Mouse (Mus musculus) intestine, embryonic 14.5 days (tissue): Measurements from ENCODE around the gene Galnt2. TPM values are rescaled to one million over a fixed set of nuclear protein-coding genes. Genes with fewer than 3 reads are reported as not detected.

ENCODE experiments used
- ATAC-seq: fragments of 200-750 bp; cut with Nextera tagmentation; replicated peaks from 2 replicates; pipeline ENCODE4 v1.8.0; 2017; ENCODE audit warnings: low read depth, moderate number of reproducible peaks, moderate TSS enrichment, moderate library complexity; ENCODE audit not compliant: low FRiP score, low TSS enrichment
- DNase-seq: peaks from one replicate; pipeline ENCODE4 v3.0.0-alpha.2; 2018; ENCODE audit warnings: low spot score
- H3K27ac ChIP-seq: fragments of 300-500 bp; sonication (generic); 2 replicates; pipeline ENCODE4 v1.5.1; 2014; ENCODE audit warnings: low read depth, mild to moderate bottlenecking, control low read depth
- H3K27me3 ChIP-seq: fragments of 300-500 bp; sonication (generic); replicated peaks from 2 replicates; pipeline ENCODE4 v1.6.1; 2014; ENCODE audit warnings: low read length, control low read depth; ENCODE audit not compliant: control insufficient read depth, insufficient read depth
- H3K36me3 ChIP-seq: fragments of 300-500 bp; sonication (generic); 2 replicates; pipeline ENCODE4 v1.6.1; 2014; ENCODE audit warnings: low read length, control low read depth; ENCODE audit not compliant: control insufficient read depth, insufficient read depth
- H3K4me1 ChIP-seq: fragments of 300-500 bp; sonication (generic); replicated peaks from 2 replicates; pipeline ENCODE4 v1.6.1; 2014; ENCODE audit warnings: low read length, control low read depth, mixed read lengths; ENCODE audit not compliant: control insufficient read depth, insufficient read depth
- H3K4me2 ChIP-seq: fragments of 300-500 bp; sonication (generic); 2 replicates; pipeline ENCODE4 v1.6.1; 2014; ENCODE audit warnings: low read length
- H3K4me3 ChIP-seq: fragments of 300-500 bp; sonication (generic); 2 replicates; pipeline ENCODE4 v1.5.1; 2014; ENCODE audit warnings: low read depth, low read length, control low read depth, mixed read lengths
- H3K9ac ChIP-seq: fragments of 300-500 bp; sonication (generic); 2 replicates; pipeline ENCODE4 v1.6.1; 2014; ENCODE audit warnings: mild to moderate bottlenecking, low read length
- H3K9me3 ChIP-seq: fragments of 300-500 bp; sonication (generic); 2 replicates; pipeline ENCODE4 v1.6.1; 2016; ENCODE audit warnings: low read length, control low read depth; ENCODE audit not compliant: control insufficient read depth
- WGBS: fragments of 180-500 bp; shearing (Covaris S2); extraction: QIAGEN DNeasy Blood & Tissue Kit; methylation state at CpG from one replicate; pipeline ENCODE4 v1.1.7; 2014; 5-methylcytosine and 5-hydroxymethylcytosine counted together
- polyA plus RNA-seq: library from polyadenylated mRNA; unstranded; fragments of >200 nt; fragmentation: Nextera tagmentation; extraction: Ambion mirVana; gene quantifications from 2 replicates; pipeline ENCODE4 v1.2.1, GENCODE M21; 2014

Gene Galnt2
- polyA plus RNA-seq, 1 experiment from 2014 or later = 63.9 TPM

DNA sequence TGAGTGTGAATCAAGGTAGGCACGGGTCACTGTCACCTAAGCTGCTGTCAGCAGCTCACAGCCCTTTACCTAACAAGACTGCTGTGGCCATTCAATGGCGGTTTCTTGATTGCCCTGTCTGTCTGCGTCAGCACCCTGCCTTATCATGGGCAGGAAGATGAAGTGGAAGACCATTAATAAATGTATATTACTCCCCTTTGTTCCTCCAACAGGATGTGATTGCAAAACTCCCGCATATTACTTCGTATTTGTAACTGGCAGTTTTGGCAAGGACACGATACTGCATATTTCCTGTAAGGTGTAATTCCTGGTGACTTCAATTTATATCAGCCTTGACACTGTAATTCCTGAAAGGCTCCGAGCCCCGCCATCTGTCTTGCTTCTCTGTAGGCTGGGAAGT lies 9.7 kb downstream of the Galnt2 start:
- Histone ChIP-seq H3K27ac (peak overlapping the region; percentile 51; the same call in 1 of the 2 replicates), H3K4me2 (no peak overlapping the region), H3K4me3 (no peak overlapping the region), H3K27me3 (no peaks in the 10 kb centered on the region), H3K4me1 (peaks cover 24% of the 10 kb centered on the region), H3K36me3 (peaks cover 4% of the 10 kb centered on the region; the same call in 1 of the 2 replicates), H3K9ac (no peak overlapping the region; the same call in 1 of the 2 replicates), H3K9me3 (peaks cover 6% of the 10 kb centered on the region; the same call in 1 of the 2 replicates)
- ATAC-seq (no peak), DNase-seq (no peak)
- 39% methylated on average over 8 of the region's 8 CpGs for WGBS

DNA sequence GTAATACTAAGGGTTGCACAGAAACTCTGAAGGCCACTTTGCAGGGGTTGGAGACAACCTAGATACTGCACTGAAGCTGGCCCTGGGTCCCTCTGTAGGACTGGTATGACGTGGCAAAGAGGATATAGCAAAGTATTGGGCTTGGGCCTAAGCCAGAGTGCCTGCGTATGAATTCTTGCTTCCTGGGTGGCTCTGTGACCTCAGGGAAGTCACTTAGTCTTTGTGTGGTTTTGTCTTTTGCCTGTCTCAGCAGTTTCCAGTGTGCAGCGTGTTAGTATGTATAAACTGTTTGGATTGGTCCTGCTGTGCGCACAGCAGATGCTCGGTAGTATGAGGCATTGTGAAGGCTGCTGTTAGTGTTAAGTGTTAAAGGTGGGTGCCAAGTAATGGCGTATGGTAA lies 11.0 kb downstream of the Galnt2 start:
- 44% methylated on average over 6 of the region's 6 CpGs for WGBS
- Histone ChIP-seq H3K9ac (no peak overlapping the region), H3K4me2 (no peak overlapping the region), H3K27me3 (no peaks in the 10 kb centered on the region), H3K4me1 (peaks cover 24% of the 10 kb centered on the region), H3K27ac (peak overlapping the region; percentile 67), H3K4me3 (no peak overlapping the region), H3K36me3 (peaks cover 4% of the 10 kb centered on the region; the same call in 1 of the 2 replicates), H3K9me3 (peaks cover 6% of the 10 kb centered on the region; the same call in 1 of the 2 replicates)
- DNase-seq = no peak
- ATAC-seq = no peak

DNA sequence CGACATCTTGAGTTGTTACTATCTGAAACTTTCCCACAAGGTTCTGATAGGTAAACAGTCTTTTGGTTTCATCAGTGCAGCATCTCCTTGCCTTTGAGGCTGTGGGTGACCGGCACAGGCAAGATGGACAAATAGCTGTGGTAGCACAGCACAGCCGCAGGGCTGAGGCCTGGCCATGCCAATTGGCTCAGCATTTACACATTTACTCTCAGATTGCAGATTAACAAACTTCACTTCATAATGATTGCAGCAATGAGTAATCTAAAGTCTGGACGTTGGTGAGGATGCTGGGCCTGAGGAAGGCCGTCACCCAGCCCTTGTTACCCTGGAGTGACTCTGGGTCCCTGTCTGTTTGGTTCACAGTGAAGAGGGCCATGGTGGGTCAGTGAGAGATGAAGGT lies 11.7 kb downstream of the Galnt2 start:
- H3K4me1 ChIP-seq = peaks cover 24% of the 10 kb centered on the region
- H3K4me3 ChIP-seq = no peak overlapping the region
- H3K27ac ChIP-seq = peak overlapping the region; percentile 67; the same call in 1 of the 2 replicates
- no peaks in the 10 kb centered on the region for H3K27me3 ChIP-seq
- H3K4me2 ChIP-seq = no peak overlapping the region
- no peak for ATAC-seq
- peaks cover 6% of the 10 kb centered on the region; the same call in 1 of the 2 replicates for H3K9me3 ChIP-seq
- no peak overlapping the region for H3K9ac ChIP-seq
- DNase-seq = no peak
- WGBS = 95% methylated on average over 5 of the region's 5 CpGs
- H3K36me3 ChIP-seq = peaks cover 8% of the 10 kb centered on the region; the same call in 1 of the 2 replicates

DNA sequence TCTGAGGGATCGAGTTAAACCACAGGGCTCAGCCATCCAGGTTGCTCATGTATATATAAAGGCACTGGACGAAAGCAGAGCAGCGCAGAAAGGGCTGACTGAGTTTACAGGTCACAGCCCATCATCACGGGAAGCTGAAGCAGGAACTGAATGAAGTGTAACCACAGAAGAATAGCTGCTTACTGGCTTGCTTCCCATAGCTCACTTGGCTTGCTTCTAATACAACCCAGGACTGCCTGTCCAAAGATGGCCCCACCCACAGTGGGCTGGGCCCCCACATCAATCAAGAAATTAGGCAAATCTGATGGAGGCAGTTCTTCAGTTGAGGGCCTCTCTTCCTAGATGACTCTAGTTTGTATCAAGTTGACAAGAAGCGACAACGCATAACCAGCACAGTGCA lies 16.4 kb downstream of the Galnt2 start:
- WGBS = 88% methylated on average over 6 of the region's 6 CpGs
- DNase-seq (no peak), ATAC-seq (no peak)
- no peak overlapping the region for H3K4me3 ChIP-seq
- peaks cover 6% of the 10 kb centered on the region; the same call in 1 of the 2 replicates for H3K9me3 ChIP-seq
- H3K4me2 ChIP-seq = no peak overlapping the region
- H3K4me1 ChIP-seq = peaks cover 25% of the 10 kb centered on the region
- no peaks in the 10 kb centered on the region for H3K27me3 ChIP-seq
- no peak overlapping the region for H3K27ac ChIP-seq
- H3K9ac ChIP-seq = no peak overlapping the region
- peaks cover 10% of the 10 kb centered on the region; the same call in 1 of the 2 replicates for H3K36me3 ChIP-seq

DNA sequence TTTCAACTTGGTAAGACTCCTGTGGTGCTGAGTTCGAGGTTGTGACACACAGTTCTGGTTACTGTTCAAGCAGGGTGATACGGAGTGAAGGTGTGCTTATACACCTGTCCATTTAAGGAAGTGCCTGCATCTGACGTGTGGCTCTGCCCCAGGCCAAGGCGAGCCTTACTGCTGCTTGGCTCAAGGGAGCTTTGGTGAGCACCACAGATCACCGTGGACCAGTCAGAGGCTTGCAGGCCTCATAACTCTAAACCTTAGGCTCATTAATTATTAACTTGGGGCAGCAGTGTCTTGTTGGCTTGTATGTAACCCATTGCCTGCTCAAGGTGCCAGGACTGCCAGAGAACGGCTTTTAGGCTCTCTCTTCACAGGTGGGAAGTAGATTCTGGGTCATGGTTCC lies 17.5 kb downstream of the Galnt2 start:
- Histone ChIP-seq H3K9me3 (peaks cover 3% of the 10 kb centered on the region; the same call in 1 of the 2 replicates), H3K4me2 (no peak overlapping the region), H3K27me3 (no peaks in the 10 kb centered on the region), H3K4me1 (peaks cover 31% of the 10 kb centered on the region), H3K27ac (no peak overlapping the region), H3K36me3 (peaks cover 10% of the 10 kb centered on the region; the same call in 1 of the 2 replicates), H3K9ac (no peak overlapping the region), H3K4me3 (no peak overlapping the region)
- DNase-seq (no peak), ATAC-seq (no peak)
- WGBS = 84% methylated on average over 6 of the region's 6 CpGs

DNA sequence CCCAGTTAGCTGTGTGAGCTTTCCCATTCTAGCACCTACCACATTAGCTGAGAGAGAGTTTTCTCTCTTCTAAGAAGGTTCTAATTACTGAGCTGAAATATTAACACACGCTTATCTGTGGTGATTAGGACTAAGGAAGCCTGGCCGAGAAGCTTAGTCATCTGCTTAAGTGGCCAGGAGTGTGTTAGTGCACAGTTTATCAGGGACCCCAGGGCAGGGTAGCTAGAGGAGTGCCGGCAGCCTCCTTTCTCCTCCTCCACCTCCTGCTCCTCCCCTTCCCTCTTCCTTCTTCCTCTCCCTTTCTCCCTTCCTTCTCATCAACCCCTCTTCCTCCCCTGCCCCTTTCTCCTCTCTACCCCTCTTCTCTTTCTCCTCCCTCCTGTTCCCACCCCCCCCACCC lies 19.1 kb downstream of the Galnt2 start:
- Histone ChIP-seq H3K4me2 (no peak overlapping the region), H3K9ac (no peak overlapping the region), H3K27me3 (no peaks in the 10 kb centered on the region), H3K27ac (peak overlapping the region; percentile 69; the same call in 1 of the 2 replicates), H3K9me3 (no peaks in the 10 kb centered on the region), H3K36me3 (0 out of 2 replicates have a peak, but pooled peaks cover 6% of the 10 kb centered on the region), H3K4me1 (peaks cover 31% of the 10 kb centered on the region), H3K4me3 (no peak overlapping the region)
- ATAC-seq (no peak), DNase-seq (no peak)
- 12% methylated on average over 3 of the region's 3 CpGs for WGBS

DNA sequence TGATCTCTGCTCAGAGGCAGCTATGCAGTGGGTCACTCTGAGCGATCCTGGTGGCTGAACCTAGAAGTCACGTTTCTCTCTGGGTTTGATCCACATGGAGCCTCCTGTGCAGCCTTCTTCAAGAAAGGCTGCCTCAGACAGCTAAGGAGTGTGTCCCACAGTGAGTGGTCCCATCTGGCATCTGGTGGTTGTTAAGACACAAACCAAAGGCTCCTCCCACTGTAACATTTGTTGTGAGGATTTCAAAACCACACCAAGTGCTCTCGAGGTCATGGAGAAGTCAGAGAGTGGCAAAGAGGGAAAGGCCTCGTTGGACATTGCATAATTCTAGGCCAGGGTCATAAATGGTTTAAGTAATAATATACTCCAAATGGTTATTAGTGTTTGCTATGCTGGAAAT lies 19.6 kb downstream of the Galnt2 start:
- DNase-seq (no peak), ATAC-seq (0 out of 2 replicates have a peak, but pooled peaks have one; percentile 32)
- no peak overlapping the region for H3K4me3 ChIP-seq
- peak overlapping the region; percentile 69; the same call in 1 of the 2 replicates for H3K27ac ChIP-seq
- H3K27me3 ChIP-seq = no peaks in the 10 kb centered on the region
- whole genome bisulfite sequencing = 15% methylated on average over 4 of the region's 4 CpGs
- no peak overlapping the region for H3K4me2 ChIP-seq
- 0 out of 2 replicates have a peak, but pooled peaks cover 6% of the 10 kb centered on the region for H3K36me3 ChIP-seq
- H3K9ac ChIP-seq = no peak overlapping the region
- no peaks in the 10 kb centered on the region for H3K9me3 ChIP-seq
- H3K4me1 ChIP-seq = peaks cover 32% of the 10 kb centered on the region

DNA sequence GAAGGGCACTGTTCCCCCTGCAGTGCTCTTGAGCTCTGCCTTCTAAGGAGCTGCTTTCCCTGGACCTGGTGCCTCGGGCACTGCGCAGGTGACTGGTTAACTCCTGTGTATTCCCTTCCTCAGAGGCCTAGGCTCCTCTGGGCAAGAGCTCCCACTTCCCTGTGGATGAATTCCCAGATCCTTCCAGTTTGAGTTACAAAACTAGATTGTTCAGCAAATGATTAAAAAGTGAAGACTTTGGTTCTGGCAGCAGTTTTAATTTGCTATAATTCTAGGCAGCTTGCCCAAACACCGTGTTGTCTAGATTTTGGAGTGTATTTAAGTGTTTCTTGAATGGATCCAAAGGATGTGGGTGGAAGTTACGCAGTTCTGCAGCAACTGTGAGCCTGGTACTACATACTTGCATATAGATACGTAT lies 21.4 kb downstream of the Galnt2 start:
- Histone ChIP-seq H3K36me3 (0 out of 2 replicates have a peak, but pooled peaks cover 6% of the 10 kb centered on the region), H3K27ac (no peak overlapping the region), H3K4me1 (peaks cover 49% of the 10 kb centered on the region), H3K4me2 (no peak overlapping the region), H3K9ac (no peak overlapping the region), H3K27me3 (no peaks in the 10 kb centered on the region), H3K4me3 (no peak overlapping the region), H3K9me3 (no peaks in the 10 kb centered on the region)
- WGBS = 79% methylated on average over 5 of the region's 5 CpGs
- DNase-seq = no peak
- ATAC-seq = no peak

DNA sequence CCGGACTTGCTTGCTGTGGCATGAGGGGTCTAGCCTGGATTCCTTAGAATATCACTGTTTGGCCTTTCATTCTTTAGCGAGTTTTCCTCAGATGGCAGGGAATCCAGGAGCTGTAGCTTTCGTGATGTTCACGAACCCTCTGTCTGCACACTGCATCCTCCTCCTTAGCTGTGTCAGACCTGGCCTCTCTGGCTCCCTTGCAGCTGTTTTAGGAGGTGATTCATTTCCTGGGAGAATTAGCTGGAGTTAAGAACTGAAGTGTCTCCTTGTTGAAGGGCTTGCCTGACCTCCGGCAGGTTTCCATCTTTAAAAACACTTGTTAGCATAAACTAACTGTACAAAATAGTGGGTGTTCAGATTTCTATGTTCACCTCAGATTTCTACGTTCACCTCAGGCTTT lies 22.7 kb downstream of the Galnt2 start:
- DNase-seq (no peak), ATAC-seq (no peak)

More for the DNA sequence above, 22.7 kb downstream of the Galnt2 start:
- H3K4me3 ChIP-seq = no peak overlapping the region
- no peak overlapping the region for H3K4me2 ChIP-seq
- no peak overlapping the region for H3K27ac ChIP-seq
- peaks cover 58% of the 10 kb centered on the region for H3K4me1 ChIP-seq
- 64% methylated on average over 6 of the region's 6 CpGs for WGBS
- H3K27me3 ChIP-seq = no peaks in the 10 kb centered on the region
- no peak overlapping the region for H3K9ac ChIP-seq
- H3K36me3 ChIP-seq = no peaks in the 10 kb centered on the region
- no peaks in the 10 kb centered on the region for H3K9me3 ChIP-seq
